Mouse (Mus musculus): ENCODE measurements around the gene Rnase12. TPM values are rescaled to one million over a fixed set of nuclear protein-coding genes. Genes with fewer than 3 reads are reported as not detected.
"Not testable (repeated sequence)": the region's sequence is repeated elsewhere in the genome, so short reads cannot be mapped to it uniquely, and the experiment has no call there.

The Rnase12 gene
- polyA plus RNA-seq, 1 experiment from 2014 or later, result 0.45 TPM

GRCm38 (mm10) chr14:51014724-51015123 is 42.7 kb downstream of the Rnase12 start:
- 83% methylated on average over 3 of the region's 3 CpGs for WGBS
- H3K36me3 ChIP-seq (ENCODE audit: control insufficient read depth, insufficient read depth, low read length); ATAC-seq (ENCODE audit: insufficient read depth, low FRiP score): not testable (repeated sequence)

GRCm38 (mm10) chr14:51009572-51009971 is 47.9 kb downstream of the Rnase12 start:
- H3K9me3 ChIP-seq (replicated peaks; ENCODE audit: control insufficient read depth, low read length), result no peaks in the 10 kb centered on the region; the same call in 1 of the 2 replicates
- no peak overlapping the region for H3K4me3 ChIP-seq (replicated peaks; ENCODE audit: low read length)
- H3K4me2 ChIP-seq (ENCODE audit: low read depth, low read length), result no peak overlapping the region
- H3K9ac ChIP-seq (ENCODE audit: low read length), result no peak overlapping the region
- H3K36me3 ChIP-seq (ENCODE audit: control insufficient read depth, insufficient read depth, low read length), result no peaks in the 10 kb centered on the region
- no peaks in the 10 kb centered on the region for H3K27me3 ChIP-seq (ENCODE audit: control insufficient read depth, insufficient read depth, low read length)
- no peak for ATAC-seq (ENCODE audit: insufficient read depth, low FRiP score)
- WGBS, result 79% methylated on average over 6 of the region's 6 CpGs
- H3K27ac ChIP-seq (ENCODE audit: low read length), result peak overlapping the region; percentile 80; the same call in 1 of the 2 replicates
- H3K4me1 ChIP-seq (ENCODE audit: control insufficient read depth, insufficient read depth, low read length), result peaks cover 5% of the 10 kb centered on the region; the same call in 1 of the 2 replicates

More at GRCm38 (mm10) chr14:51014724-51015123, 42.7 kb downstream of the Rnase12 start:
- H3K4me3 ChIP-seq (replicated peaks; ENCODE audit: low read length); H3K4me1 ChIP-seq (ENCODE audit: control insufficient read depth, insufficient read depth, low read length); H3K9ac ChIP-seq (ENCODE audit: low read length); H3K27ac ChIP-seq (ENCODE audit: low read length); H3K4me2 ChIP-seq (ENCODE audit: low read depth, low read length); H3K27me3 ChIP-seq (ENCODE audit: control insufficient read depth, insufficient read depth, low read length); H3K9me3 ChIP-seq (replicated peaks; ENCODE audit: control insufficient read depth, low read length): not testable (repeated sequence)

- Histone ChIP-seq H3K9ac (ENCODE audit: low read length) (no peak overlapping the region), H3K4me1 (ENCODE audit: control insufficient read depth, insufficient read depth, low read length) (peaks cover 5% of the 10 kb centered on the region; the same call in 1 of the 2 replicates), H3K4me3 (replicated peaks; ENCODE audit: low read length) (no peak overlapping the region), H3K27ac (ENCODE audit: low read length) (peak overlapping the region; percentile 88), H3K36me3 (ENCODE audit: control insufficient read depth, insufficient read depth, low read length) (no peaks in the 10 kb centered on the region), H3K9me3 (replicated peaks; ENCODE audit: control insufficient read depth, low read length) (no peaks in the 10 kb centered on the region; the same call in 1 of the 2 replicates), H3K4me2 (ENCODE audit: low read depth, low read length) (no peak overlapping the region), H3K27me3 (ENCODE audit: control insufficient read depth, insufficient read depth, low read length) (no peaks in the 10 kb centered on the region)
- 63% methylated on average over 4 of the region's 4 CpGs for WGBS
- no peak for ATAC-seq (ENCODE audit: insufficient read depth, low FRiP score)
Observed at GRCm38 (mm10) chr14:51008781-51009180, 48.7 kb downstream of the Rnase12 start.

- peak; percentile 87 for ATAC-seq (ENCODE audit: insufficient read depth, low FRiP score)
- Histone ChIP-seq H3K9ac (ENCODE audit: low read length) (no peak overlapping the region), H3K36me3 (ENCODE audit: control insufficient read depth, insufficient read depth, low read length) (no peaks in the 10 kb centered on the region), H3K4me3 (replicated peaks; ENCODE audit: low read length) (no peak overlapping the region), H3K9me3 (replicated peaks; ENCODE audit: control insufficient read depth, low read length) (no peaks in the 10 kb centered on the region; the same call in 1 of the 2 replicates), H3K4me2 (ENCODE audit: low read depth, low read length) (peak overlapping the region; percentile 16; the same call in 1 of the 2 replicates), H3K27me3 (ENCODE audit: control insufficient read depth, insufficient read depth, low read length) (no peaks in the 10 kb centered on the region), H3K27ac (ENCODE audit: low read length) (peak overlapping the region; percentile 88), H3K4me1 (ENCODE audit: control insufficient read depth, insufficient read depth, low read length) (peaks cover 5% of the 10 kb centered on the region; the same call in 1 of the 2 replicates)
- WGBS, result 50% methylated on average over 13 of the region's 13 CpGs
Observed at GRCm38 (mm10) chr14:51007914-51008713, 49.3 kb downstream of the Rnase12 start.

- H3K4me2 ChIP-seq (ENCODE audit: low read depth, low read length), result peak within 1 kb of the TSS; percentile 16; the same call in 1 of the 2 replicates
- H3K27me3 ChIP-seq (ENCODE audit: control insufficient read depth, insufficient read depth, low read length), result no peaks in the 10 kb centered on the region
- peaks cover 5% of the 10 kb centered on the region; the same call in 1 of the 2 replicates for H3K4me1 ChIP-seq (ENCODE audit: control insufficient read depth, insufficient read depth, low read length)
- WGBS, result 74% methylated on average over 8 of the region's 8 CpGs
- ATAC-seq (ENCODE audit: insufficient read depth, low FRiP score), result no peak
- H3K9me3 ChIP-seq (replicated peaks; ENCODE audit: control insufficient read depth, low read length), result no peaks in the 10 kb centered on the region; the same call in 1 of the 2 replicates
- H3K36me3 ChIP-seq (ENCODE audit: control insufficient read depth, insufficient read depth, low read length), result no peaks in the 10 kb centered on the region
- H3K9ac ChIP-seq (ENCODE audit: low read length), result no peak within 1 kb of the TSS
- H3K4me3 ChIP-seq (replicated peaks; ENCODE audit: low read length), result no peak within 1 kb of the TSS
- H3K27ac ChIP-seq (ENCODE audit: low read length), result peak within 1 kb of the TSS; percentile 88
Observed at GRCm38 (mm10) chr14:51007152-51007801, 50.2 kb downstream of the Rnase12 start, which contains the start of gene Rnase10. Gene Rnase10 (plus strand): TSS chr14:51007751.

Other genes starting within 250 kb of the Rnase12 start
- not detected in 2 replicates for gene Ccnb1ip1, start 249.9 kb downstream of the Rnase12 start, polyA plus RNA-seq (2015; fragmentation: Nextera tagmentation; extraction: Ambion mirVana)
- gene Parp2, start 249.8 kb downstream of the Rnase12 start, polyA plus RNA-seq (2015; fragmentation: Nextera tagmentation; extraction: Ambion mirVana), result 56.4 and 62.2 TPM in 2 replicates
- 9.7 and 11.5 TPM in 2 replicates for gene Tep1, start 187.1 kb downstream of the Rnase12 start, polyA plus RNA-seq (2015; fragmentation: Nextera tagmentation; extraction: Ambion mirVana)
- 0.26 and 0.49 TPM in 2 replicates for gene Klhl33, start 160.2 kb downstream of the Rnase12 start, polyA plus RNA-seq (2015; fragmentation: Nextera tagmentation; extraction: Ambion mirVana)
- gene Osgep, start 132.8 kb downstream of the Rnase12 start, polyA plus RNA-seq (2015; fragmentation: Nextera tagmentation; extraction: Ambion mirVana), result 130 and 140 TPM in 2 replicates
- gene Apex1, start 132.7 kb downstream of the Rnase12 start, polyA plus RNA-seq (2015; fragmentation: Nextera tagmentation; extraction: Ambion mirVana), result 149 and 166 TPM in 2 replicates
- 45.2 and 47.6 TPM in 2 replicates for gene Pip4p1, start 126.8 kb downstream of the Rnase12 start, polyA plus RNA-seq (2015; fragmentation: Nextera tagmentation; extraction: Ambion mirVana)
- gene Pnp, start 126.6 kb downstream of the Rnase12 start, polyA plus RNA-seq (2015; fragmentation: Nextera tagmentation; extraction: Ambion mirVana), result 74.9 and 75.2 TPM in 2 replicates
- gene Gm49342, start 113.1 kb downstream of the Rnase12 start, polyA plus RNA-seq (2015; fragmentation: Nextera tagmentation; extraction: Ambion mirVana), result not detected in 2 replicates
- gene Pnp2, start 101.7 kb downstream of the Rnase12 start, polyA plus RNA-seq (2015; fragmentation: Nextera tagmentation; extraction: Ambion mirVana), result 0.69 and 1.6 TPM in 2 replicates
- gene Rnase10, start 49.9 kb downstream of the Rnase12 start, polyA plus RNA-seq (2015; fragmentation: Nextera tagmentation; extraction: Ambion mirVana), result 0.23 and 0.54 TPM in 2 replicates
- gene Rnase9, start 15.8 kb downstream of the Rnase12 start, polyA plus RNA-seq (2015; fragmentation: Nextera tagmentation; extraction: Ambion mirVana), result not detected in 2 replicates
- gene Rnase11, start 7.5 kb downstream of the Rnase12 start, polyA plus RNA-seq (2015; fragmentation: Nextera tagmentation; extraction: Ambion mirVana), result not detected in 2 replicates
- gene Olfr750, start 16.8 kb upstream of the Rnase12 start, polyA plus RNA-seq (2015; fragmentation: Nextera tagmentation; extraction: Ambion mirVana), result not detected in 2 replicates
- 151 and 166 TPM in 2 replicates for gene Rnase4, start 33.4 kb upstream of the Rnase12 start, polyA plus RNA-seq (2015; fragmentation: Nextera tagmentation; extraction: Ambion mirVana)
- 39.4 and 41.6 TPM in 2 replicates for gene Ang, start 33.5 kb upstream of the Rnase12 start, polyA plus RNA-seq (2015; fragmentation: Nextera tagmentation; extraction: Ambion mirVana)
- gene Eddm3b, start 56.8 kb upstream of the Rnase12 start, polyA plus RNA-seq (2015; fragmentation: Nextera tagmentation; extraction: Ambion mirVana), result not detected in 2 replicates
- gene Rnase6, start 66.2 kb upstream of the Rnase12 start, polyA plus RNA-seq (2015; fragmentation: Nextera tagmentation; extraction: Ambion mirVana), result 1.9 and 2.9 TPM in 2 replicates
- gene Rnase1, start 89.1 kb upstream of the Rnase12 start, polyA plus RNA-seq (2015; fragmentation: Nextera tagmentation; extraction: Ambion mirVana), result 117 and 170 TPM in 2 replicates
- gene Rnase2b, start 104.6 kb upstream of the Rnase12 start, polyA plus RNA-seq (2015; fragmentation: Nextera tagmentation; extraction: Ambion mirVana), result not detected in 2 replicates
- not detected in 2 replicates for gene Ang2, start 141.5 kb upstream of the Rnase12 start, polyA plus RNA-seq (2015; fragmentation: Nextera tagmentation; extraction: Ambion mirVana)
- not detected in 2 replicates for gene Ear14, start 145.7 kb upstream of the Rnase12 start, polyA plus RNA-seq (2015; fragmentation: Nextera tagmentation; extraction: Ambion mirVana)
- gene Rnase2a, start 198.5 kb upstream of the Rnase12 start, polyA plus RNA-seq (2015; fragmentation: Nextera tagmentation; extraction: Ambion mirVana), result not detected in 2 replicates